Mouse (Mus musculus) Patski (cell line): Measurements from ENCODE around the gene Hs3st4. TPM values are rescaled to one million over a fixed set of nuclear protein-coding genes. Genes with fewer than 3 reads are reported as not detected.

Experiments used
- ATAC-seq: fragments of 100-300 bp; one replicate; pipeline ENCODE4 v1.8.0; 2021
- CTCF ChIA-PET: fragments of 350-600 bp; sonication (Branson Sonifier 250); formaldehyde crosslinking; loops from one replicate; lab custom pipeline; 2022; ENCODE audit warnings: inconsistent platforms; lab: Charles Lee
- POLR2A ChIA-PET: fragments of 350-600 bp; sonication (Branson Sonifier 250); formaldehyde crosslinking; loops from one replicate; lab custom pipeline; 2022; ENCODE audit warnings: antibody characterized with exemption, inconsistent platforms; lab: Charles Lee
- DNase-seq: peaks from one replicate; pipeline ENCODE4 v3.0.0-alpha.2; 2011; ENCODE audit warnings: low read depth, low spot score
- H3K27me3 ChIP-seq: fragments of 371-371 bp; one replicate; pipeline ENCODE4 v1.5.1; 2021
- CTCF ChIP-seq: fragments of 100-300 bp; IDR thresholded peaks from one replicate; pipeline ENCODE4 v1.5.1; 2021
- in situ Hi-C: fragments of 300-500 bp; cut with MboI; formaldehyde crosslinking; loops from 3 replicates; pipeline ENCODE4 v1.11.1; 2018; ENCODE audit warnings: low pct_unique_long_range_greater_than_20kb, mixed read lengths
- polyA plus RNA-seq: library from polyadenylated mRNA; unstranded; gene quantifications from one replicate; pipeline ENCODE4 v1.2.3, GENCODE M21; 2021

Hs3st4 gene
- polyA plus RNA-seq, 1 experiment from 2014 or later, result 2.5 TPM

DNA sequence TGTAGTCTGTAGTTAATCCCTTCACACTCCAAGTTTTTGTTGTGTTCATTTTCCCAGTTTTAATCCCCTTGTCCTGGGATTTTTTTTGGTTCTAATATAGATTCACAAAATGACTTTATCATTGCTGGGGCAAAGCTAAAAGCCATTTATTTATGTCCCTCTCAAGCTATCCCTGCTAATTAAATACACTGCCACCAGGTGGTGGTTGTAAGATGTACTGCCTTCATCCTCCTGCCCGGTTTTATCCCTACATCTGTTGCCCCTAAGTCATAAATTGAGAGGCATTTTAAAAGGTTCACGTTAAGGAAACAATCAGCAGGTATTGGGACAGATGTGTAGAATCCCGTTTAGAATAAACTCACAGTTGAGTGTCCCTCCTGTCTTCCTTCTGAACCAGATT, 14.6 kb downstream of the Hs3st4 start:
- ATAC-seq (no peak), DNase-seq (no peak)
- in situ Hi-C loops, result no loop called here
- no peak for TF ChIP-seq CTCF
- ChIA-PET CTCF (no interaction called here), POLR2A (interaction anchor here (0.6 kb wide), 1 partner anchor 37 kb away, joined by 3 read pairs; no protein-coding TSS in a partner anchor)
- H3K27me3 ChIP-seq, result no peaks in the 10 kb centered on the region

DNA sequence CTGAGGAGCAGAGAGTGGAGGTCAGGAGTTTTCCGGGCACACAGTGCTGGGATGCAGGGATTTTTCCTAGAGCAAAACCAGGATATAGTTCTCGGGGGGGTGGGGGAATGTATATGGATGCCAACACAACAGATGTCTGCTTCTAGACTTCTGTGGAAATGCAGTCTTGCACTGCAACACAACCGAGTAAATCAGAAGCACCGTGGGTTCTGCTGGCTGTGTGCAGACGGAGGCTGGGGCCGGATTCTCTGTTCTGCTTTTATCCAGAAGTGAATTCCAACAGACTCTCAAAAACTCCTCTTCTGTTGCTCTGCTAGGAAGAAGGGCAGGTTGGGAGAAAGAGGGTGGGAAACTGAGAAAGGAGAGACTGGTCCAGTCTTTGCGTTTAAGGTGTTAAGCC, 15.9 kb downstream of the Hs3st4 start:
- H3K27me3 ChIP-seq, result no peaks in the 10 kb centered on the region
- DNase-seq (no peak), ATAC-seq (no peak)
- TF ChIP-seq CTCF, result no peak
- in situ Hi-C loops, result no loop called here
- CTCF ChIA-PET, result interaction anchor here (1.3 kb wide), 1 partner anchor 9 kb away, joined by 3 read pairs; no protein-coding TSS in a partner anchor
- POLR2A ChIA-PET, result no interaction called here

DNA sequence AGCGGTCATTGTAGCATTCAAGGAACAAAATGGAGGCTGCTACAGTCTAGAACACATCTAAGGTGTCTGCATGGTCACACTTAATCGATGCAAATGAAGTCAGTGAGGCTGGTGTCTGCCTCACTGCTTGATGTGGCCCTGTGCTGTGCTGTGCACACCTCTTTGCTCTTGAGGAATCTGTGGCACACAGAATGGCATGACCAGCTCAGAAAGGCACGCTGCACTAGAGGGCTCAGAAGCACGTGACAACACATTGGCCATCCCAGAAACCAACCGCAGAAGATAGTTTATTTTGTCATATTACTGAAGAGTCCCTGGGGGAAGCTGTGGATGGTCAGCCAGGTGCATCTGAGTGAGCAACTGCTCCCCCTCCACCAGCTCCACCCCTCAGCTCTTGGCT, 44.2 kb downstream of the Hs3st4 start:
- H3K27me3 ChIP-seq, result no peaks in the 10 kb centered on the region
- POLR2A ChIA-PET, result interaction anchor here (0.6 kb wide), 2 partner anchors 62 to 65 kb away, joined by 3 to 5 read pairs; no protein-coding TSS in a partner anchor

DNA sequence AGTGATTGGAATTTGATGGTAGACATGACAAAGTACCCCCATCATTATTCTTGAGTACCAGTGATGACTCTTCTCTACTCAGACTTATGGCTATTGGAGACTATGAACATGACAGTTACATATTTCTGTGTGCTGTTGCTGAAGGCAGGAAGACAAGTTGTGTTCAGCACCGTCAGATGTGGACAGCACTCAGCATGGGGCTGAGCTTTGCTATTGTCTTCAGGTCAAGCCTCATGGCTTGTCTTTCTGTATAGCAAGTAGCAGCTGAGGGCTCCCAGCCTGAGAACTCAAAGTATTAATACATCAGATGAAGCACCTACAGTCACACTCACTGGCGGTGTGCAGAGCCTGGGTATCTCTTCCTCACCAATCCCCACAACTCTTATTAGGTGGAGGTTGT, 49.6 kb downstream of the Hs3st4 start:
- POLR2A ChIA-PET, result no interaction called here
- DNase-seq (no peak), ATAC-seq (no peak)
- CTCF ChIA-PET, result no interaction called here
- TF ChIP-seq CTCF, result no peak
- H3K27me3 ChIP-seq, result no peaks in the 10 kb centered on the region
- in situ Hi-C loops, result no loop called here

More for the DNA sequence above, 44.2 kb downstream of the Hs3st4 start:
- no peak for TF ChIP-seq CTCF
- in situ Hi-C loops, result no loop called here
- ATAC-seq (peak; percentile 94), DNase-seq (peak; percentile 33)
- CTCF ChIA-PET, result no interaction called here

DNA sequence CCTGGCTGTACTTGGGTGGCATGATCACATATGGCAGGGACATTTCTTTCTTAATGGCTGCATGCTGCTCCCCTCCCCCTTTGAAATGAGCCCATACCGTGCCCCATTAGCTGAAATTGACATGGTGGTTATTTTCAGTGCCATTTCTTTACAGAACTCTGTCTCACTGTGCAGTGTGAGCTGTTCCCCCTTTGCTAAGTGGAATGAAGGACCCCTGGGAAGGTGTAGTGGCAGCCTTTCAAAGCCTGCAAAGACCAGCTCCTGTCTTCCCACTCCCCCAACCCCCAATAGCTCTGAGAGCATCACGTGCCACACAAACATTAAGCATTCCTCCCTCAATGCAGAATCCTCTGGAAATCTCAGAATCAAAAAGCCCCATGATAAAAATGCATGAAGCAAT, 50.7 kb downstream of the Hs3st4 start:
- DNase-seq (no peak), ATAC-seq (no peak)
- in situ Hi-C loops, result no loop called here
- ChIA-PET CTCF (no interaction called here), POLR2A (no interaction called here)
- TF ChIP-seq CTCF, result no peak
- no peaks in the 10 kb centered on the region for H3K27me3 ChIP-seq

DNA sequence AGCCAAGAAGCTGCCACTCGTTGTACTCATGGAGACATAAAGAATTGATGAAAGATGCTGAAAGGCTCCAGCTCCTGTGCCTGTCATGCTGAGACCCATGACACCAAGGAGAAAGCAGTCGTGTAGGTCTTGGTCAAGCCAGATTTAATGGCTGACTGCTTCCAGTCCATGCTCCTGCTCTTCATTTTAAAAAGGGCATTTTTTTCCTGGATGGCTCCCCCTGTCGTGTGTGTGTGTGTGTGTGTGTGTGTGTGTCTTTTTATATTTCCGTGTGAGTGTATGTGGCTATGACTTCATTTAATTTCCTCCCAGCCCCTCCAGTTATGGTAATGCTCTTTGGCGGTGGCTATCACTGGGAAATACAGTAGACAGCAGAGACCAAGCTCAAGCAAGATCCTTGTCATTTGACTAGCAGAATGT, 54.6 kb downstream of the Hs3st4 start:
- ChIA-PET POLR2A (no interaction called here), CTCF (no interaction called here)
- DNase-seq, result no peak
- no peak for ATAC-seq
- no peaks in the 10 kb centered on the region for H3K27me3 ChIP-seq
- TF ChIP-seq CTCF, result no peak
- in situ Hi-C loops, result no loop called here

DNA sequence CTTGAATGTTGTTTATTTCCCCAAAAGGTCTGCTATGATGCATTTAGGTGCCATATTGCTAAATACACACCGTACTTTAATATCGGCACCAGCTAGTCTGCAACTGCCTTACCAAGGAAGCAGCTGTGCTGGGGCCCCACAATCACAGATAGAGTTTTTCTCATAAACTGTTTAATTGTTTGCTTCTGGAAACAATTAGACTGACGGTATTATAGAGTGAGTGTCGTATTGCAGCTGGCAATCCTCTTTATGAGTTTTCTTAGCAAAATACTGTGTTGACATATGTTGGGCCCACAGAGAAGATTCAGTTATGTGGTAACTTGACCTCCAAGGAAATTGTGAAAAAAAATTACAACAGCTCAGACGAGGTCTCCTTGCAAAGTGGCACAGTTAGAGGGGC, 56.5 kb downstream of the Hs3st4 start:
- CTCF ChIA-PET, result interaction anchor here (1.2 kb wide), 1 partner anchor 73 kb away, joined by 3 read pairs; no protein-coding TSS in a partner anchor
- POLR2A ChIA-PET, result no interaction called here
- no peak for DNase-seq
- H3K27me3 ChIP-seq, result no peaks in the 10 kb centered on the region
- ATAC-seq, result no peak
- in situ Hi-C loops, result no loop called here
- TF ChIP-seq CTCF, result no peak

DNA sequence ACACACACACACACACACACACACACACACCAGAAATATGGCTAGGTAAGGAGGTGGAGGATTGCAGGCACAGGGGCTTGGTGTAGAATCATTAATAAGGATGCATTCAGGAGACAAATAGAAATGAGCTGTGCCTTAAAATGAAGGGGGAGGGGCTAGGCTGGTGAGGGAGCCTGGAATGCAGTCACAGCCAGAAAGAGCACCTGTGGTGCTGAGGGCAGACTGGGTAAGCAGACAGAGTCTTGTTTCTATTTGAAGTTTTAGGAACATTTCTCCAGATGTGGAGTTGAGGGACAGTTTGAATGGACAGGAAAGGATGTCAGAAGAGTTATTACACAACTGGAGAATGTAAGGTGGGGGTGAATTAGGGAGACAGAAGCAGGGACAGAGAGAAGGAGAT, 64.7 kb downstream of the Hs3st4 start:
- DNase-seq (no peak), ATAC-seq (no peak)
- in situ Hi-C loops, result no loop called here
- H3K27me3 ChIP-seq, result no peaks in the 10 kb centered on the region
- POLR2A ChIA-PET, result no interaction called here
- TF ChIP-seq CTCF, result no peak
- CTCF ChIA-PET, result interaction anchor here (0.7 kb wide), 1 partner anchor 11 kb away, joined by 3 read pairs; no protein-coding TSS in a partner anchor

DNA sequence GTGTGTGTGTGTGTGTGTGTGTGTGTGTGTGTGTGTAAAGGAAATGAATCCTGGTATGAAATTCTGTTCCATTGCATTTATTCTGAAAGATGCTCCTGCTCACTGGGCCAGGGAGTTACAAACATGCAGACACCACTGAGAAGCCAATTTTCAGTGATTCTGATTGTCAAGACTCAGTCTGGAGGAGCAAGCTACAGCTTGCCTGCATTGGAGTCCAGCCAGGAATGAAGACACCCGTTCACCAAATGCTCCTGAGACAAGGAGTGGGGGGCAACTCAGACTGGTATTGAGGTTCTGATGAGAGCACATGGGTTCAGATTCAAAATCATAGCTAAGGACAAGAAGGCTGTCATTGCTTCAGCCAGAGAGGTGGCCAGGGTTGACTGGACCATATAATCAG, 66.3 kb downstream of the Hs3st4 start:
- CTCF ChIA-PET, result no interaction called here
- POLR2A ChIA-PET, result no interaction called here
- no peak for TF ChIP-seq CTCF
- no peak for DNase-seq
- no peak for ATAC-seq
- in situ Hi-C loops, result no loop called here
- H3K27me3 ChIP-seq, result no peaks in the 10 kb centered on the region

DNA sequence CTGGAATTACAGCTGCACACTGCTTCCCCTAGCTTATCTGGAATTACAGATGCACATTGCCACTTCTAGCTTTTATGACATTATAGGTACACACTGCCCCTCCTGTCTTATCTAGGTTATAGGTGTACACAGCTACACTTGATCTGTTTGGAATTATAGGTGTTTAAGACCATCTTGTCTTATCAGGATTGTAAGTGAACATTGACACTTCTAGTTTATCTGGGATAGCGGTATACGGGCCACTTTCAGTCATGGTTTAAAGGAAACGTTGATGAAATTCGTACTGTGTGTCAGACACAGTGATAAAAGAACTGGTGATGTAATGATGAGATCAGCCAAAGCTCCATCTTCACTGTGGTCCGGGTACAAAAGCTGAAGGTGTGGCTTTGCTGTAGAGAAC, 67.8 kb downstream of the Hs3st4 start:
- ChIA-PET POLR2A (no interaction called here), CTCF (no interaction called here)
- DNase-seq, result no peak
- in situ Hi-C loops, result no loop called here
- no peak for TF ChIP-seq CTCF
- ATAC-seq, result no peak
- H3K27me3 ChIP-seq, result no peaks in the 10 kb centered on the region

DNA sequence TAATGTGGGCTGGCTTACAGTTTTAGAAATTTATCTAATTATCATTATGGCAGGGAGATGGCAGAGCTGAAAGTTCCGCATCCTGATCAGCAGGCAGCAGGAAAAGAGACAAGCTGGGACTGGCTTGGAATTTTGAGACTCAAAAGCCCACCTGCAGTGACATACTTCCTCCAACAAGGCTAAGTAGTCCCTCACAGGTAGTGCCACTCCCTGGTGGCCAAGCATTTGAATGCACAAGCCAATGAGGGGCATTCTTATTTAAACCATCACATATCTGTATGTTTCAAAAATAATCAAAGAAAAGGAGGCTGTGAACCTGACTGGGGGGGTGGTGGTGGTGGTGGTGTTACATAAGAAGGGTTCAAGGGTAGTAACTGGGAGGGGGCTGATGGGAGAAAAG, 101.1 kb downstream of the Hs3st4 start:
- H3K27me3 ChIP-seq, result no peaks in the 10 kb centered on the region
- ChIA-PET CTCF (no interaction called here), POLR2A (no interaction called here)
- TF ChIP-seq CTCF, result no peak
- in situ Hi-C loops, result no loop called here
- ATAC-seq (no peak), DNase-seq (no peak)

DNA sequence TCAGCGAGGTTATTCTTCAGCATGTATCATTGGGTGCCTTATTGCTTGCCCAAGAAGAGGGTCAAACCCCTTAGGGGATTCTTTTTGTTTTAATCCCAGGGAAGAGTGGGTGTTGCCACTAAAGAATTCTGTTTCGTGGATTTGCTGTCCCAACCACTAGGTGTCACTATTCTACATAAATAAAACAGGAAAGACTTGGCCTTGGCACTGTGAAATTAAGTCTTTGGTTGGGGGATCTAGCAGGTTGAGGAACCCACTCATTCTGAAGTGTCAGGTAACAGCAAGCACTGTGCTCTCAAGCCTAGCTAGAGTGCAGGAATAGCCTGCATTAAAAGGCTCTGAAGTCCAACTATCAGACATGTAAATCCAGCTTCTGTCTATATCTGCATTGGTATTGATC, 146.3 kb downstream of the Hs3st4 start:
- no peak for ATAC-seq
- H3K27me3 ChIP-seq, result no peaks in the 10 kb centered on the region
- ChIA-PET POLR2A (no interaction called here), CTCF (interaction anchor here (1.0 to 1.5 kb wide), 2 partner anchors 15 to 1265 kb away, joined by 3 read pairs; no protein-coding TSS in a partner anchor)
- peak; percentile 1 for DNase-seq
- TF ChIP-seq CTCF, result peak; percentile 58
- in situ Hi-C loops, result loop anchor here (10.0 kb wide), 1 partner anchor 656 kb away; no protein-coding TSS in a partner anchor
